Mouse (Mus musculus) thymus, adult 2 months (tissue): Measurements from ENCODE around the gene Fosl1.

Source experiments
- CTCF ChIP-seq: fragments of 200-500 bp; IDR thresholded peaks from 2 replicates; pipeline ENCODE4 v1.5.1; 2012; ENCODE audit warnings: mild to moderate bottlenecking, control low read depth, low read length, moderate library complexity, borderline replicate concordance; ENCODE audit not compliant: control insufficient read depth, poor library complexity, insufficient read depth; ENCODE audit errors: extremely low read depth
- POLR2A ChIP-seq: fragments of 200-500 bp; IDR thresholded peaks from 2 replicates; pipeline ENCODE4 v1.6.1; 2012; ENCODE audit warnings: mild to moderate bottlenecking, low read length, control low read depth, moderate library complexity; ENCODE audit not compliant: control insufficient read depth, poor library complexity, insufficient read depth; ENCODE audit errors: extremely low read depth

- TF ChIP-seq CTCF (no peak), POLR2A (no peak)
Measured at GRCm38 (mm10) chr19:5429219-5429618, 18.1 kb upstream of the Fosl1 start.
